Mouse (Mus musculus) MEL (cell line): ENCODE measurements around the gene Drc1. TPM values are rescaled to one million over a fixed set of nuclear protein-coding genes. Genes with fewer than 3 reads are reported as not detected.
A peak's percentile ranks its signal among the peaks of the same experiment; 100 is the strongest.

Experiments used
- DNase-seq: peaks from one replicate; pipeline ENCODE4 v3.0.0; 2011; ENCODE audit warnings: low read depth, low spot score
- H3K27ac ChIP-seq: 2 replicates; pipeline ENCODE4 v1.5.1; 2012; ENCODE audit warnings: low read depth, mild to moderate bottlenecking, control low read depth, low read length, moderate library complexity; ENCODE audit not compliant: control insufficient read depth
- H3K27me3 ChIP-seq, 2 experiments: fragments of 150-350 bp in 1 of 2; sonication (generic) in 1 of 2; 2 replicates each; pipeline ENCODE4 v1.6.1; 2012; ENCODE audit warnings: low read length in 2 of 2, mild to moderate bottlenecking in 2 of 2, improper control_type of control experiment in 1 of 2, moderate library complexity in 1 of 2; ENCODE audit not compliant: insufficient read depth in 2 of 2, control insufficient read depth in 1 of 2
- H3K36me3 ChIP-seq, 2 experiments: 2 replicates each; pipeline ENCODE4 v1.6.1; 2012 to 2014; ENCODE audit warnings: low read length in 2 of 2, improper control_type of control experiment in 1 of 2, inconsistent platforms in 1 of 2, mild to moderate bottlenecking in 1 of 2; ENCODE audit not compliant: insufficient read depth in 2 of 2, control insufficient read depth in 1 of 2
- H3K4me1 ChIP-seq, 2 experiments: fragments of 150-350 bp in 1 of 2; sonication (generic) in 1 of 2; 2 replicates each; pipeline ENCODE4 v1.6.1; 2012; ENCODE audit warnings: low read length in 2 of 2, improper control_type of control experiment in 1 of 2, mild to moderate bottlenecking in 1 of 2; ENCODE audit not compliant: insufficient read depth in 2 of 2, control insufficient read depth in 1 of 2
- H3K4me3 ChIP-seq, 2 experiments: fragments of 150-350 bp in 1 of 2; sonication (generic) in 1 of 2; 2 replicates each; pipeline ENCODE4 v1.5.1; 2012; ENCODE audit warnings: low read depth in 2 of 2, low read length in 2 of 2, mild to moderate bottlenecking in 2 of 2, moderate library complexity in 2 of 2, control low read depth in 1 of 2, improper control_type of control experiment in 1 of 2; ENCODE audit not compliant: control insufficient read depth in 1 of 2, insufficient read depth in 1 of 2
- H3K79me2 ChIP-seq: 2 replicates; pipeline ENCODE4 v1.6.1; 2012; ENCODE audit warnings: mild to moderate bottlenecking, low read length, moderate library complexity; ENCODE audit not compliant: control insufficient read depth, poor library complexity, insufficient read depth
- H3K9ac ChIP-seq: 2 replicates; pipeline ENCODE4 v1.6.1; 2012; ENCODE audit warnings: low read depth, mild to moderate bottlenecking, control low read depth, low read length, moderate library complexity; ENCODE audit not compliant: control insufficient read depth, poor library complexity, severe bottlenecking
- H3K9me3 ChIP-seq: fragments of 150-350 bp; sonication (generic); replicated peaks from 2 replicates; pipeline ENCODE4 v1.6.1; 2012; ENCODE audit warnings: mild to moderate bottlenecking, low read length, improper control_type of control experiment, moderate library complexity; ENCODE audit not compliant: insufficient read depth
- BHLHE40 ChIP-seq: IDR thresholded peaks from 2 replicates; pipeline ENCODE4 v1.6.1; 2012; ENCODE audit warnings: low read depth, mild to moderate bottlenecking, inconsistent platforms, low read length, improper control_type of control experiment, borderline replicate concordance
- CHD1 ChIP-seq: IDR thresholded peaks from 2 replicates; pipeline ENCODE4 v1.6.1; 2012; ENCODE audit warnings: low read depth, mild to moderate bottlenecking, inconsistent platforms, low read length, improper control_type of control experiment
- CTCF ChIP-seq, 3 experiments: IDR thresholded peaks in 2 of 3; conservative IDR thresholded peaks in 1 of 3; 2 replicates each; pipeline ENCODE4 v1.5.1; 2011 to 2012; ENCODE audit warnings: low read length in 3 of 3, low read depth in 2 of 3, mild to moderate bottlenecking in 2 of 3, improper control_type of control experiment in 1 of 3, inconsistent platforms in 1 of 3, mixed read lengths in 1 of 3, moderate library complexity in 1 of 3; ENCODE audit not compliant: control insufficient read depth in 1 of 3, insufficient read depth in 1 of 3, poor library complexity in 1 of 3, severe bottlenecking in 1 of 3
- ELF1 ChIP-seq: IDR thresholded peaks from 2 replicates; pipeline ENCODE4 v1.6.1; 2014; ENCODE audit warnings: low read depth, mild to moderate bottlenecking, inconsistent platforms, low read length, improper control_type of control experiment, moderate library complexity
- EP300 ChIP-seq, 2 experiments: IDR thresholded peaks; 2 replicates each; pipeline ENCODE4 v1.6.1; 2011; ENCODE audit warnings: improper control_type of control experiment in 2 of 2, low read length in 2 of 2, low read depth in 1 of 2, mild to moderate bottlenecking in 1 of 2
- MAZ ChIP-seq: IDR thresholded peaks from 2 replicates; pipeline ENCODE4 v1.6.1; 2012; ENCODE audit warnings: low read depth, mild to moderate bottlenecking, inconsistent platforms, low read length, improper control_type of control experiment
- MXI1 ChIP-seq: IDR thresholded peaks from 2 replicates; pipeline ENCODE4 v1.6.1; 2011; ENCODE audit warnings: mild to moderate bottlenecking, low read depth, low read length, improper control_type of control experiment
- MYB ChIP-seq: IDR thresholded peaks from 2 replicates; pipeline ENCODE4 v1.6.1; 2011; ENCODE audit warnings: mild to moderate bottlenecking, low read depth, low read length, improper control_type of control experiment
- MYC ChIP-seq: IDR thresholded peaks from 2 replicates; pipeline ENCODE4 v1.6.1; 2011; ENCODE audit warnings: low read depth, mild to moderate bottlenecking, low read length, improper control_type of control experiment, moderate library complexity
- NELFE ChIP-seq: IDR thresholded peaks from 2 replicates; pipeline ENCODE4 v1.6.1; 2011; ENCODE audit warnings: low read depth, low read length, improper control_type of control experiment
- POLR2AphosphoS2 ChIP-seq: IDR thresholded peaks from 2 replicates; pipeline ENCODE4 v1.6.1; 2011; ENCODE audit warnings: low read length, improper control_type of control experiment
- POLR2AphosphoS5 ChIP-seq: IDR thresholded peaks from 2 replicates; pipeline ENCODE4 v1.6.1; 2012; ENCODE audit warnings: low read depth, borderline replicate concordance, mild to moderate bottlenecking, inconsistent platforms, low read length, moderate library complexity, mixed read lengths
- RAD21 ChIP-seq: IDR thresholded peaks from 2 replicates; pipeline ENCODE4 v1.6.1; 2011; ENCODE audit warnings: mild to moderate bottlenecking, low read depth, low read length, improper control_type of control experiment
- SMC3 ChIP-seq: IDR thresholded peaks from 2 replicates; pipeline ENCODE4 v1.6.1; 2011; ENCODE audit warnings: low read depth, low read length, improper control_type of control experiment
- TAL1 ChIP-seq: IDR thresholded peaks from 2 replicates; pipeline ENCODE4 v1.6.1; 2012; ENCODE audit warnings: mild to moderate bottlenecking, inconsistent platforms, low read length, moderate library complexity, mixed read lengths
- USF2 ChIP-seq, 2 experiments: IDR thresholded peaks; 2 replicates each; pipeline ENCODE4 v1.6.1; 2011 to 2012; ENCODE audit warnings: improper control_type of control experiment in 2 of 2, low read length in 2 of 2, borderline replicate concordance in 1 of 2, inconsistent platforms in 1 of 2, low read depth in 1 of 2, mild to moderate bottlenecking in 1 of 2; ENCODE audit not compliant: insufficient read depth in 1 of 2
- polyA plus RNA-seq, 2 experiments: library from polyadenylated mRNA; stranded (reverse) in 1 of 2; unstranded in 1 of 2; fragments of >175 nt in 1 of 2; fragments of >200 nt in 1 of 2; gene quantifications; 2 replicates each; pipeline versions ENCODE4 v1.2.1 to v1.2.4; 2012; ENCODE audit warnings: low replicate concordance in 2 of 2, low read depth in 1 of 2; ENCODE audit not compliant: insufficient read length in 2 of 2, insufficient read depth in 1 of 2, missing spikeins in 1 of 2
- total RNA-seq: library from RNA; depleted of rRNA; stranded (reverse); fragments of 300-350 nt; gene quantifications from 2 replicates; pipeline ENCODE4 v1.2.3, GENCODE M21; 2012

Drc1 gene
- total and polyA plus RNA-seq, 3 experiments: not detected

GRCm38 (mm10) chr5:30247666-30248065 is 33.5 kb upstream of the Drc1 start:
- H3K36me3 ChIP-seq: peaks cover 15 to 23% of the 10 kb centered on the region in 2 experiments
- peaks cover 42% of the 10 kb centered on the region for H3K79me2 ChIP-seq
- H3K4me1 ChIP-seq: peaks cover 6 to 8% of the 10 kb centered on the region in 2 experiments
- DNase-seq: peak; percentile 67
- no peak overlapping the region for H3K4me3 ChIP-seq
- H3K27me3 ChIP-seq: no peaks in the 10 kb centered on the region
- H3K9me3 ChIP-seq: no peaks in the 10 kb centered on the region
- TF ChIP-seq ELF1: no peak
- TF ChIP-seq MAZ: no peak
- no peak for TF ChIP-seq CHD1
- peak; percentile 51 for TF ChIP-seq SMC3
- no peak for TF ChIP-seq EP300 (IDR thresholded peaks at IDR 0.05; ENCODE audit: low read depth in 1 of 2, low read length in 2 of 2)
- no peak for TF ChIP-seq POLR2AphosphoS2
- no peak for TF ChIP-seq POLR2AphosphoS5
- no peak for TF ChIP-seq TAL1
- TF ChIP-seq MYB: no peak
- no peak for TF ChIP-seq BHLHE40
- TF ChIP-seq RAD21: peak; percentile 17
- no peak for TF ChIP-seq NELFE
- peak; percentile 31 to 63 (median 62); a peak in 5 of 6 replicates for TF ChIP-seq CTCF (IDR thresholded peaks at IDR 0.05 in 2 of 3, conservative IDR thresholded peaks at IDR 0.05 in 1 of 3; ENCODE audit: control insufficient read depth in 1 of 3, insufficient read depth in 1 of 3, low read depth in 2 of 3, low read length in 3 of 3, poor library complexity in 1 of 3, severe bottlenecking in 1 of 3)
- TF ChIP-seq MXI1: no peak
- TF ChIP-seq MYC: no peak
- H3K9ac ChIP-seq: no peak overlapping the region
- H3K27ac ChIP-seq: no peak overlapping the region

- no peak overlapping the region for H3K27ac ChIP-seq
- H3K79me2 ChIP-seq: no peaks in the 10 kb centered on the region; the same call in 1 of the 2 replicates
- no peak for DNase-seq
- TF ChIP-seq USF2 (IDR thresholded peaks at IDR 0.05; ENCODE audit: borderline replicate concordance in 1 of 2, insufficient read depth in 1 of 2, low read depth in 1 of 2, low read length in 2 of 2) (no peak), CTCF (IDR thresholded peaks at IDR 0.05 in 2 of 3, conservative IDR thresholded peaks at IDR 0.05 in 1 of 3; ENCODE audit: control insufficient read depth in 1 of 3, insufficient read depth in 1 of 3, low read depth in 2 of 3, low read length in 3 of 3, poor library complexity in 1 of 3, severe bottlenecking in 1 of 3) (0 out of 6 replicates have a peak, but pooled peaks of 1 of the 3 experiments have one; percentile 1)
- TF ChIP-seq, all 39 proteins: peak for 1
- Histone ChIP-seq H3K4me3 (no peak overlapping the region), H3K4me1 (no peaks in the 10 kb centered on the region; a peak in 2 of 4 replicates), H3K9me3 (no peaks in the 10 kb centered on the region), H3K36me3 (peaks cover 0 to 55% of the 10 kb centered on the region in 2 experiments; a peak in 2 of 4 replicates), H3K27me3 (no peaks in the 10 kb centered on the region), H3K9ac (no peak overlapping the region)
These were observed 25.4 kb upstream of the Drc1 start for GRCm38 (mm10) chr5:30255567-30256354.
